Mouse (Mus musculus): ENCODE measurements around the gene Dcpp3. TPM values are rescaled to one million over a fixed set of nuclear protein-coding genes. Genes with fewer than 3 reads are reported as not detected.
"Not testable (repeated sequence)": the region's sequence is repeated elsewhere in the genome, so short reads cannot be mapped to it uniquely, and the experiment has no call there.

The Dcpp3 gene
- polyA plus RNA-seq, 1 experiment from 2014 or later = not detected

DNA sequence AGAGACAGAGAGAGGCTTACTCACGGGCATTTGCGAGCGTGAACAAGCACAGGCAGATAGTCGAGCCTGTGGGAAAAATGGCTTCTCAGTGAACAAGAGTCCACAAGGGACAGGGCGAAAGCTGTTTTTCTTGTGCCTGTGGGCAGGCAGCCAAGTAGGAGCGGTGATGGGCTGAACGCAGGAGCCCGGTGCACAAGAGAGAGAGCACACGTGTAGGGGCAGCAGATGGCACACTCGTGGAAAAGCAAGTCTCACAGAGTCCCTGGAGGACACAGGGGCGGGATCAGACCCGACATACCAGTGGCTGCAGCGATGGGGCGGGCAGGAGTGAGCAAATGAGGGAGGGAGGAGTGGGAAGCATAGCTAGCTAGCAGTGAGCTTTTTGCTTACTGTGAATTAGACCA is 7.8 kb downstream of the Dcpp3 start:
- H3K4me1 ChIP-seq (ENCODE audit: control insufficient read depth, insufficient read depth, low read length) = peaks cover 3% of the 10 kb centered on the region; the same call in 1 of the 2 replicates
- WGBS = 2% methylated on average over 14 of the region's 14 CpGs
- H3K9ac ChIP-seq (ENCODE audit: low read length) = peak overlapping the region; percentile 65
- ATAC-seq = peak; percentile 75
- no peaks in the 10 kb centered on the region for H3K27me3 ChIP-seq (replicated peaks; ENCODE audit: control insufficient read depth, insufficient read depth, low read length)
- H3K36me3 ChIP-seq (ENCODE audit: control insufficient read depth, insufficient read depth, low read length) = no peaks in the 10 kb centered on the region
- peak overlapping the region; percentile 90 for H3K27ac ChIP-seq (ENCODE audit: low read depth, low read length)
- peak; percentile 81 for DNase-seq (ENCODE audit: low spot score)
- peak overlapping the region; percentile 68 for H3K4me2 ChIP-seq (ENCODE audit: low read length)
- H3K4me3 ChIP-seq (ENCODE audit: low read depth, low read length) = peak overlapping the region; percentile 47
- no peaks in the 10 kb centered on the region for H3K9me3 ChIP-seq (replicated peaks; ENCODE audit: control insufficient read depth, low read length)

DNA sequence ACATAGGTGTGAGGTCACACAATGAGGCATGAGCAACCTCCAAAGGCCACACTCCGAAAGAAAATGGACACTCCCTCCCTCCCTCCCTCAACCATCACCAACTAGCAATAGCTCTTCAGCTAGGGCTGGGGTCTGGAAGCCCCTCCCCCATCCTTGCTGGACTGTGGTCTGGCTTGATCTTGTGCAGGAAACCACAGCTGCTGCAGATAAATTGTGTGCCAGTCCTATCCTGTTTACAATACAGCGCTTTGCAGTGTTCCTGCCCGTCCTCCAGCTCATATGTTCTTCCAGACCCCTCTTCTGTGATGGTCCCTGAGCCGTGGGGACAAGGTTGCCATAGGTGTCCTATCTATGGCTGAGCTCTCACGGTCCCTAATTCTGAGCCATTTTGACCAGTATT is 13.9 kb downstream of the Dcpp3 start:
- no peaks in the 10 kb centered on the region for H3K27me3 ChIP-seq (replicated peaks; ENCODE audit: control insufficient read depth, insufficient read depth, low read length)
- ATAC-seq (no peak), DNase-seq (ENCODE audit: low spot score) (no peak)
- H3K4me2 ChIP-seq (ENCODE audit: low read length) = no peak overlapping the region
- H3K4me3 ChIP-seq (ENCODE audit: low read depth, low read length) = no peak overlapping the region
- H3K9ac ChIP-seq (ENCODE audit: low read length) = no peak overlapping the region
- no peaks in the 10 kb centered on the region for H3K4me1 ChIP-seq (ENCODE audit: control insufficient read depth, insufficient read depth, low read length)
- no peaks in the 10 kb centered on the region for H3K9me3 ChIP-seq (replicated peaks; ENCODE audit: control insufficient read depth, low read length)
- WGBS = 87% methylated on average over 5 of the region's 5 CpGs
- H3K36me3 ChIP-seq (ENCODE audit: control insufficient read depth, insufficient read depth, low read length) = no peaks in the 10 kb centered on the region
- H3K27ac ChIP-seq (ENCODE audit: low read depth, low read length) = no peak overlapping the region

DNA sequence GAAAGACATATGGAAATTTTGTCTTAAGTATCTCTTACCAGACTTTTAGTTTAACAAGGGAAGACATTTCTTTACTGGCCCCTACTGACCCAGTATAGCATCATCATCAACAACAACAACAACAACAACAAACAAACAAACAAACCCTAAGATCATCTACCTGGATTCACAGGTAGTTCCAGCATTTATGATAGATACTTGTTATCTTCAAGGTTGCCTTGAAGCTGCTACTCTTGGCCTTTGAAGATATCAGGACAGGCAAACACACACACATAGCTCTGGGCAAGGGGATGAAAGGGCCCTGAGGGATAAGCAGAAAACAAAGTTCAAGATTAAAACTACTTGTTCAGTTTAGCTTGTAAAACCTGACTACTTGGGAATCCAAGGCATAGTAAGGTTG is 24.1 kb downstream of the Dcpp3 start, which contains the start of gene Sbp:
Gene Sbp (plus strand): TSS at position 301 of the 400 bp plus-strand sequence.
- no peak within 1 kb of the TSS for H3K27ac ChIP-seq (ENCODE audit: low read depth, low read length)
- H3K4me1 ChIP-seq (ENCODE audit: control insufficient read depth, insufficient read depth, low read length) = no peaks in the 10 kb centered on the region
- H3K4me3 ChIP-seq (ENCODE audit: low read depth, low read length) = no peak within 1 kb of the TSS
- H3K36me3 ChIP-seq (ENCODE audit: control insufficient read depth, insufficient read depth, low read length) = no peaks in the 10 kb centered on the region
- no peak within 1 kb of the TSS for H3K9ac ChIP-seq (ENCODE audit: low read length)
- no peaks in the 10 kb centered on the region for H3K9me3 ChIP-seq (replicated peaks; ENCODE audit: control insufficient read depth, low read length)
- DNase-seq (ENCODE audit: low spot score) = no peak
- no peak within 1 kb of the TSS for H3K4me2 ChIP-seq (ENCODE audit: low read length)
- no peak for ATAC-seq
- no peaks in the 10 kb centered on the region for H3K27me3 ChIP-seq (replicated peaks; ENCODE audit: control insufficient read depth, insufficient read depth, low read length)

DNA sequence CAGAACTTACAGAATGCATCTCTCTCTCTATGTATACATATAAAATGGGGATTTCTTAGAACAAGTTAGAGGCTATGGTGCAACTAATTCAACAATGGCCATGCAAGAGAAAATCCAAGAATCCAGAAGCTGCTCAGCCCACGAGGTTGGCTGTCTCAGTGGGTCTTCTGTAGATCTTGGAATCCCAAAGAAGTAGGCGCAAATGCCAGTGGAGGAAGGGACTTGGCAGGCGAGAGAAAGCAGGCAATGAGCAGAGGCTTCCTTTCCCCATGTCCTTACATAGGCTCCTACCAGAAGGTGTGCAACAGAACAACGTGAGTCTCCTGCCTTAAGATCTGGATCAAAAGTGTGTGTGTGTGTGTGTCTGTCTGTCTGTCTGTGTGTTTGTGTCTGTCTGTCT is 30.2 kb downstream of the Dcpp3 start:
- H3K27ac ChIP-seq (ENCODE audit: low read depth, low read length); H3K9ac ChIP-seq (ENCODE audit: low read length); DNase-seq (ENCODE audit: low spot score); H3K4me1 ChIP-seq (ENCODE audit: control insufficient read depth, insufficient read depth, low read length); ATAC-seq; H3K4me3 ChIP-seq (ENCODE audit: low read depth, low read length); H3K36me3 ChIP-seq (ENCODE audit: control insufficient read depth, insufficient read depth, low read length); H3K9me3 ChIP-seq (replicated peaks; ENCODE audit: control insufficient read depth, low read length); H3K4me2 ChIP-seq (ENCODE audit: low read length); H3K27me3 ChIP-seq (replicated peaks; ENCODE audit: control insufficient read depth, insufficient read depth, low read length): not testable (repeated sequence)
- 84% methylated on average over 4 of the region's 4 CpGs for WGBS

DNA sequence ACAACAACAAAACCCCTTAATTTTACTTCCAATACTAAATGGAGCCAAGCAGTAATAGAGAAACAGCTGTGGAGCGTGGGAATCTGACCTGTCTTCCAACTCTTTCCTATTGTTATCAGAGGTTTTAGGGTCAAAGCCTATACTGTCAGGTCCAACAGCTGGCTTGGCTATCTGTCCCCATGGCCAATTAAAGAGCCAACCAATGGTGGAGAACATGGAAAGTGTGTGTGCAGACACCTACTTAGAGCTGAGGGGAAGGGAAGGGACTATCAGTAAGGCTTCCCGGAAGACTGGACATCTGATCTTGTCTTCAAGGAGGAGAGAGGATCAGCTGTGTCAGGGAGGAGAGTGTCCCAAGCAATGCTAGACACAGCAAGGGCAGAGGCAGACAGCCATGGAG is 31.8 kb downstream of the Dcpp3 start:
- 90% methylated on average over 2 of the region's 2 CpGs for WGBS
- H3K27ac ChIP-seq (ENCODE audit: low read depth, low read length) = no peak overlapping the region
- H3K4me1 ChIP-seq (ENCODE audit: control insufficient read depth, insufficient read depth, low read length) = no peaks in the 10 kb centered on the region
- ATAC-seq = no peak
- H3K9me3 ChIP-seq (replicated peaks; ENCODE audit: control insufficient read depth, low read length) = no peaks in the 10 kb centered on the region
- no peak overlapping the region for H3K9ac ChIP-seq (ENCODE audit: low read length)
- H3K4me2 ChIP-seq (ENCODE audit: low read length) = no peak overlapping the region
- DNase-seq (ENCODE audit: low spot score) = no peak
- H3K36me3 ChIP-seq (ENCODE audit: control insufficient read depth, insufficient read depth, low read length) = no peaks in the 10 kb centered on the region
- no peaks in the 10 kb centered on the region for H3K27me3 ChIP-seq (replicated peaks; ENCODE audit: control insufficient read depth, insufficient read depth, low read length)
- H3K4me3 ChIP-seq (ENCODE audit: low read depth, low read length) = no peak overlapping the region

DNA sequence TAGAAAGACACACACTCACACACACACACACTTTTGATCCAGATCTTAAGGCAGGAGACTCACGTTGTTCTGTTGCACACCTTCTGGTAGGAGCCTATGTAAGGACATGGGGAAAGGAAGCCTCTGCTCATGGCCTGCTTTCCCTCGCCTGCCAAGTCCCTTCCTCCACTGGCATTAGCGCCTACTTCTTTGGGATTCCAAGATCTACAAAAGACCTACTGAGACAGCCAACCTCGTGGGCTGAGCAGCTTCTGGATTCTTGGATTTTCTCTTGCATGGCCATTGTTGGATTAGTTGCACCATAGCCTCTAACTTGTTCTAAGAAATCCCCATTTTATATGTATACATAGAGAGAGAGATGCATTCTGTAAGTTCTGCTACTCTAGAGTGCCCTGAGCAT is 33.6 kb downstream of the Dcpp3 start:
- not testable (repeated sequence) for H3K36me3 ChIP-seq (ENCODE audit: control insufficient read depth, insufficient read depth, low read length)
- 70% methylated on average over 4 of the region's 4 CpGs for WGBS

DNA sequence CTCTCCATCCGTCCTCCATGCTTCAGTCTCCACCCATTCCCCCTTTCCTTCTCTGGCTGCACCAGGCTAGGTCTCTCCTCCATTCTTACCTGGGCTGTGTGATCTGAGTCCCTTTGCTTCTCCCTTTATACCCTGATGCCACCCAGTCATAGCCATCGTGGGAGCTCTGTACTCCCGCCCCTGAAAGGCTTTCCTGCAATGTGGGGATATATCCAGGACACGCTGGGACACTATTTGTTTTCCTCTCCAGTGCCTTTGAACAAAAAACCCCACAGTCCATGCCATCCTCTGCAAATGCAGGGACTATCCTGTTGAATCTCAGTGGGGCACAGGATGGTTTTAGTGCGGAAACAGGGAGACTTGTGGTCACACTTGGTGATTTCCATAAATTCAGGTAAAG is 37.9 kb downstream of the Dcpp3 start, which contains the start of gene Sbpl:
Gene Sbpl (minus strand): TSS at position 101 of the 400 bp plus-strand sequence.
- Histone ChIP-seq H3K9ac (ENCODE audit: low read length) (no peak within 1 kb of the TSS), H3K27me3 (replicated peaks; ENCODE audit: control insufficient read depth, insufficient read depth, low read length) (no peaks in the 10 kb centered on the region), H3K4me3 (ENCODE audit: low read depth, low read length) (no peak within 1 kb of the TSS), H3K4me2 (ENCODE audit: low read length) (no peak within 1 kb of the TSS), H3K36me3 (ENCODE audit: control insufficient read depth, insufficient read depth, low read length) (no peaks in the 10 kb centered on the region), H3K9me3 (replicated peaks; ENCODE audit: control insufficient read depth, low read length) (no peaks in the 10 kb centered on the region), H3K4me1 (ENCODE audit: control insufficient read depth, insufficient read depth, low read length) (no peaks in the 10 kb centered on the region), H3K27ac (ENCODE audit: low read depth, low read length) (no peak within 1 kb of the TSS)
- DNase-seq (ENCODE audit: low spot score) (no peak), ATAC-seq (no peak)
- 76% methylated on average over 5 of the region's 5 CpGs for WGBS

More for the DNA sequence above, 33.6 kb downstream of the Dcpp3 start:
- H3K4me1 ChIP-seq (ENCODE audit: control insufficient read depth, insufficient read depth, low read length); DNase-seq (ENCODE audit: low spot score); H3K4me2 ChIP-seq (ENCODE audit: low read length); H3K9me3 ChIP-seq (replicated peaks; ENCODE audit: control insufficient read depth, low read length); H3K27me3 ChIP-seq (replicated peaks; ENCODE audit: control insufficient read depth, insufficient read depth, low read length); H3K27ac ChIP-seq (ENCODE audit: low read depth, low read length); ATAC-seq; H3K9ac ChIP-seq (ENCODE audit: low read length); H3K4me3 ChIP-seq (ENCODE audit: low read depth, low read length): not testable (repeated sequence)

DNA sequence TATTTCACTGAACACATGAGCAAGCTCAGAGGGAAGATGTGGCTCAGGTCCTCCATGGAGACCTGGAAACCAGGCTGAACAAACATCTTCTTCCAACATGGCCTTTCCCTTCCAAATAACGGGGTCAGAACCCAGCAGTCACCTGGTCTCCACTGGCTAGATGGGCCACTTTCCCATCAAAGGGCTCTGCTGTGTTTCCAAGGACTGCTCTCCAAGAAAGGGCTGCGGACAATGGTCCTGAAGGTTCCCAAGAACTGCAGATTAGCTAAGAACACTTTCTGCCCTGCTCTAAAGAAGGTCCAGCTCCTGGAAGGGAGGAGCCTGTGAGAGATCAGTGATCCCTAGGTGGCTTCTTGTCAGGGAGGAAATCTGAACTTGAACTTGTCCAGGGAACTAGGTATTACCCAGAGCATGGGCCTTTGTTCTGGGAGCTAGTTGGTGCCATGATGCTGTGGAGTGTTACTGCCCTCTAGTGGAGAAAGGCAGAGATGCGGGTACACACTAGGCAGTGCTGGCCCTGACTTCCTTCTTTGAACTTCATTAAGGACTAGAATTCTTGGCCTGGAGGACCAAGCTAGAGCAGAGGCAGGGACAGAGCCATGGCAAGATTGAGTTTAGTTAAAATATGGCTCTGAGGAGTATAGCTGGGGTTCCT is 43.0 kb downstream of the Dcpp3 start:
- Histone ChIP-seq H3K36me3 (ENCODE audit: control insufficient read depth, insufficient read depth, low read length) (no peaks in the 10 kb centered on the region), H3K9me3 (replicated peaks; ENCODE audit: control insufficient read depth, low read length) (no peaks in the 10 kb centered on the region), H3K27me3 (replicated peaks; ENCODE audit: control insufficient read depth, insufficient read depth, low read length) (no peaks in the 10 kb centered on the region), H3K9ac (ENCODE audit: low read length) (no peak overlapping the region), H3K4me2 (ENCODE audit: low read length) (no peak overlapping the region), H3K4me3 (ENCODE audit: low read depth, low read length) (no peak overlapping the region), H3K4me1 (ENCODE audit: control insufficient read depth, insufficient read depth, low read length) (no peaks in the 10 kb centered on the region), H3K27ac (ENCODE audit: low read depth, low read length) (no peak overlapping the region)
- DNase-seq (ENCODE audit: low spot score) (peak; percentile 92), ATAC-seq (peak; percentile 96)
- WGBS = 39% methylated on average over 3 of the region's 3 CpGs

DNA sequence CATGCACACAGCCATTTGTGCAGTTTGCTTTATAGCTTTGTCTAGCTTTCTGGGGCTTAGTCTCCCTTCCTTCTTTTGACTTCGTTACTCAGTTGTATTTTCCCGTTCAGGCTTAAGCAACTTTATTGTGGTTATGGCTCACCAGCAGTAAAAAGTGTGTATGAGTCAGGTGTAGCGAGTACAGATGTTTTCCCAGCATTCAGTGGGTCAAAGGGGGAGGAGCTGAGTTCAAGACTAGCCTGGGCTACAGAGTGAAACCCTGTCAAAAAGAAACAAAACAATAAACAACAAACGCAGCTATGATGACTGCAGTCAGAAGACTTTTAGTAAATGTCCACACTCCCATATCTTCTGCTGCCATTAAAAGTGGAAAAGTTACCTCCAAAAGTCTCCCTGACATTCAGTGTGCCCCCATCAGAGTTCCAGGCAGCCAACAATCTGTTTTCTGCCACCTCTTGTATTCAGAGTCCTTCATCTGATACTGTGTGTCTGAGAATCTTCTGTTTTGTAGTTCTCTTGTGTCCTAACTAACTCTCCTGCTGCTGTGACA is 44.4 kb downstream of the Dcpp3 start:
- DNase-seq (ENCODE audit: low spot score) = no peak
- no peak for ATAC-seq
- H3K36me3 ChIP-seq (ENCODE audit: control insufficient read depth, insufficient read depth, low read length) = no peaks in the 10 kb centered on the region
- H3K9me3 ChIP-seq (replicated peaks; ENCODE audit: control insufficient read depth, low read length) = no peaks in the 10 kb centered on the region
- no peaks in the 10 kb centered on the region for H3K4me1 ChIP-seq (ENCODE audit: control insufficient read depth, insufficient read depth, low read length)
- 28% methylated on average over 4 of the region's 4 CpGs for WGBS
- no peak overlapping the region for H3K27ac ChIP-seq (ENCODE audit: low read depth, low read length)
- no peaks in the 10 kb centered on the region for H3K27me3 ChIP-seq (replicated peaks; ENCODE audit: control insufficient read depth, insufficient read depth, low read length)
- H3K9ac ChIP-seq (ENCODE audit: low read length) = no peak overlapping the region
- H3K4me2 ChIP-seq (ENCODE audit: low read length) = no peak overlapping the region
- no peak overlapping the region for H3K4me3 ChIP-seq (ENCODE audit: low read depth, low read length)

Data from forebrain, embryonic 14.5 days (tissue).